Mouse (Mus musculus) CD8-positive naive resting alpha-beta T cell, adult 2 months (primary cell): ENCODE results near the gene Cntrl.

Experiments
- DNase-seq, 2 experiments: peaks; one replicate each; pipeline ENCODE4 v3.0.0; 2022; ENCODE audit warnings: low read depth in 2 of 2, low spot score in 2 of 2

The Cntrl gene

DNA sequence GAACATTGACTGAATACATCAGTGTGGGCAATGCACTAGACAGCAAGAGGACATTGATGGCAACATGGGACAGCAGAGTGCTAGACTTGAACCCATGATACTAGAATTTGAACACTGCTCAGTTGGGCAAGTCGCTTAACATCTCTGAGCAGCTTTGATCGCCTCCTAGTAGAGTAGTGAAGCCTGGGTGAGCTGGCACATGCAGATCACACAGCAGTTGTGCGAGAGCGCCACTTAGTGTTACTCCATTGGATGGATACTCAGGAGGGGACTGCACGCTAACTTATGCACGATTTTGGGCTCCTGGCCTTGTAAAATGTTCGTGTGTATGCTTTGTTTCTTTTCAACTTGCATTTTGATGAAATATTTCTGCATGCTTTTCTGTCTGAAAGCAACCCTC lies 15.4 kb downstream of the Cntrl start:
- no peak for DNase-seq

DNA sequence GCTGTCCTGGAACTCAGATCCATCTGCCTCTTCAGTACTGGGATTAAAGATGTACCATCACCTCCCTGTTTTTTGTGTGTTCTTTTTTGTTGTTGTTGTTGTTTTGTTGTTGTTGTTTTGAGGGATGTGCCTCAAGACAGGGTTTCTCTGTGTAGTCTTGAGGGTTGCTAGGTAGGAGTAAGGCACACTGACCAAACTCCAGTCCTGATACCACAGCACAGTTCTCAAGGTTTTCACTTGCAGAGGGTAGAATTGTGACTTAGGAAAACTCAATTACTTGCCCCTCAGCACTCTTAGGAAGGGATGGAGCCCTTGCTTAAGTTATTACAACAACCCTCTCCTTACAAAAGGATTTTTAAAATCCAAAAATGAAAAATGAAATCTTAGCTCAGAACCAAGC lies 22.2 kb downstream of the Cntrl start:
- no peak for DNase-seq

GRCm38 (mm10) chr2:35131991-35132661 lies 22.8 kb downstream of the Cntrl start:
- peak; percentile 88 to 94 for DNase-seq

DNA sequence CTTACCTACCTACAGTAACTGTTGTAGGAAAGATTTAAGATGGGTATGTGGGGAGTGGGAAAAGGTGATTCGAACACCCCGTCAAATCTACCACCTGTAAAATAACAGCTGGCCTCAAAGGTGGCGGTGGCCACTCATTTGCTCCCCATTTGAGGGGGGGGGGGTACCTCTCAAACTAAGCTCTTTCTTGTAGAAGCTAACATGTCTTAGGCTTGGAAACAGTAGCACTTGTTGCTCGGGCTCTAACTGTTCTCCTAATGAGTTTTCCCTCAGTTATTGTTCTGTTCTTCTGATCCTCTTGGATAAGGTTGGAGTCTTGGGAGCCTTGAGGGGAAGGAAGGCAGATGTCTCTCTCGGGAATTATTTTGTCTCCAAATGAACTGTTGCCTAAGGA lies 23.4 kb downstream of the Cntrl start:
- DNase-seq: no peak

- no peak for DNase-seq
These were observed 24.6 kb downstream of the Cntrl start for GRCm38 (mm10) chr2:35133891-35134290.

GRCm38 (mm10) chr2:35138576-35138975 lies 29.3 kb downstream of the Cntrl start:
- DNase-seq: no peak

GRCm38 (mm10) chr2:35141673-35142072 lies 32.4 kb downstream of the Cntrl start:
- no peak for DNase-seq

DNA sequence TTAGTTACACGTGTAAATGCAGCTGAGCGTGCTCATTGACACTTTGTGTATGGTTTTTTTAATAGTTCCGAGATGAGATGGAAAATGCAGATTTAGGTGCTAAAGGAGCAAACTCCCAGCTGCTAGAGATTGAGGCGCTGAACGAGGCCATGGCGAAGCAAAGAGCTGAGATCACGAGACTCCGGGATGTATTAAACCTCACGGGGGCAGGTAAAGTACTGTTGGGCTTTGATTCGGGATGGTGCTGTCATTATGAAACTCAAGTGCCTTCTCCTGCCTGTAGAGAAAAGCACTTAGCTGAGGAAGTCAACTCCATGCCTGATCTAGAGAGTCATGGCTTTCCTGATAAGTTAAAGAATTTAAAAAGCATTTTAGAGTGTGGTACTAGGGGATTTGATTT lies 39.5 kb downstream of the Cntrl start:
- DNase-seq: no peak

GRCm38 (mm10) chr2:35151303-35151882 lies 42.1 kb downstream of the Cntrl start:
- DNase-seq: no peak

GRCm38 (mm10) chr2:35153179-35153578 lies 43.9 kb downstream of the Cntrl start:
- no peak for DNase-seq

DNA sequence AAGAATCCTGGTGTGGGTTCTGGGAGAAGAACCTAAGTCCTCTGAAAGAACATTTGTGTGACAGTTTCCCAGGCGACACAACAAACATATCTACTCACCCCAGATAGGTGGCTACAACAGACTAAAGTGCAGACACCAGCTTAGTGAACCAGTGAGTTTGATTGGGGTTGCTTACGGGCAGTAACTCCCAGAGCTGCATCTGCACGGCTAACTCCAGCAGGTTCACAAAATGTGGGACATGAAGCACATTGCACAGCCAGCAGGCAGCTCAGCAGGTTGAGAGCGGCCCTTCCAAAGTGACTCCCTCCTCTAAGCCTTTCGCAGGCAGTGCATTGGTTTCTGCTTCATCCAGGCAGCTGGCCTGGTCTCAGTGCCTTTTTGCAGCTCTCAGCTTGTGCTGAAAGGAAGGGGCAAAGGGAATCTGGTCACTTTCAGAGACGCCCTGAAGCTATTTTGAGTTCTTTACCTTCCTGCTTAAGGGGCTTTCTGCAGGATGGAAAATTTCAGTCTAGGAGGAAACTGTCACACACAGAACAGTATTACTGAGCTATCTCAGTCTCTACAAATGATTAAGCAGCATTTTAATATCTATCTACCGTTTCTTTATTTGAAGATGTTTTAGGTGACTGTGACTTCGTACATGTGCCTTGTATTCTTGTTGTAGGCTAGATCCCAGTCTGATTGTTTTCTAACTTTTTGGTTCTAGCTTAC lies 44.7 kb downstream of the Cntrl start:
- DNase-seq: no peak

- DNase-seq: no peak
These were observed 47.7 kb downstream of the Cntrl start for GRCm38 (mm10) chr2:35156985-35157384.

- no peak for DNase-seq
These were observed 48.5 kb downstream of the Cntrl start for GRCm38 (mm10) chr2:35157836-35158235.

GRCm38 (mm10) chr2:35158358-35158757 lies 49.1 kb downstream of the Cntrl start:
- DNase-seq: no peak

- DNase-seq: no peak
These were observed 50.9 kb downstream of the Cntrl start for GRCm38 (mm10) chr2:35160206-35160605.

GRCm38 (mm10) chr2:35161846-35162488 lies 52.7 kb downstream of the Cntrl start:
- DNase-seq: no peak

DNA sequence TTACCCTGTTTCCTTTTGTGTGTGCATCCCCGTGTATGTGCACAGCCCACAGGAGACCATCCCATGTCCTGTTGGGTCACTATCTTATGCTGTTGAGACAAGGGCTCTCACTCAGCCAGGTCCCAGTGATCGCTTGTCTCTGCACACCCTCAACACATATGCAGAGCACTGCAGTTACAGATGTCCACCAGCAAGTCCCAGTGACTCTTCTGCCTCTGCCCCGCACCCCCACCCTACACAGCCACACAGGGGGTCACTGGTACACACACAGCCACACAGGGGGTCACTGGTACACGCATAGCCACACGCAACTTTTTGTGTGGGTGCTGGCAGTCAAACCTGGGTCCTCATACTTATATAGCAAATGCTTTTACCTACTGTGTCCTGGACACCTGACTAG lies 54.1 kb downstream of the Cntrl start:
- no peak for DNase-seq

DNA sequence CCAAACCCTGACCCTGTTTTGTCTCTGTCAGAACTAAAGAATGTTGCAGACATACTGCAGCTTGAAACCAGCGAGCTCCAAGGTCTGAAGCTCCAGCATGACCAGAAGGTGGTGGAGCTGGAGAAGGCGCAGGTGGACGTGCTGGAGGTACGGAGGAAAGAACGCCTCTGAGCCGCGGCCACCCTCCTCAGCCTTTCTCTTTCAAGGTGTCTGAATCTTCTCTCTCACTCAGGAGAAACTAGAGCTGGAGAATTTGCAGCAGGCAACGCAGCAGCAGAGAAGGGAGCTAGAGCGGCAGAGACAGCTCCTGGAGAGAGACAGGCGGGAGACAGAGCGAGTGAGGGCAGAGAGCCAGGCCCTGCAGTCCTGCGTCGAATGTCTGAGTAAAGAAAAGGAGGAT lies 56.1 kb downstream of the Cntrl start:
- DNase-seq: no peak

DNA sequence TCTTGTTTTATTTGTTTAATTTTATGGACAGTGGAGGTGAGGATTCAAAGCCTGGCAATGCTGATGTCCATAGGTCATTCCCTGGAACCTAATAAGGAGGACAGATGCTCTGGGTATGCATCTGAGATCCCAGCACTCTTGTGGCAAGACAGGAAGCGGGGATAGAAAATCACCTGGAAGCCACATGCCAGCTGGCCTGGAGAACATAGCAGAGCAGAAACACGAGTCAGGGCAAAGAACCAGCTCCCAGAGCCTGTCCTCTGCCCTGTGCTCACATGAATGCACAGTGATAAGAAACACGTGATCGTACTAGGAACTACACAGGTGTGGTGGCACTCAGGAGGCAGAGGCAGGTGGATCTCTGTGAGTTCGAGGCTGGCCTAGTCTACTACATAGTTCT lies 57.5 kb downstream of the Cntrl start:
- no peak for DNase-seq

DNA sequence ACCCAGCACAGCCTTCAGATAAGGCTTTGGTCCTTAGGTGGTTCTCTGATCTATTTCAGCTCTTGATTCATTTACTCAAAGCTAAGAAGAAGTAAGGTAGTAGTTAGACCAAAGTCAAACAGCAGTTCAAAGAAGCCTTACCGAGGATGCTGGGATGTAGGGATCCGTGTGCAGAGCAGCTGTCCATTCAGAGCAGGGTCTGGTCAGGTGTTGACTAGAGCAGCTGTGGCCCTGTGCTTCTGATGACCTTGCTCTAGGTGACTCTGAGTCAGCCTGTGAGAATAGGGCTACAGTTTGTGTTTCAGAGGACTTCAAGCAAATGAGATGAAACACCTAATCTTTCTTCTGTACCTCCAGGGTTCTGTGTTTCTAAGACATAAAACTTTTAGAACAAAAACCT lies 60.2 kb downstream of the Cntrl start:
- no peak for DNase-seq

DNA sequence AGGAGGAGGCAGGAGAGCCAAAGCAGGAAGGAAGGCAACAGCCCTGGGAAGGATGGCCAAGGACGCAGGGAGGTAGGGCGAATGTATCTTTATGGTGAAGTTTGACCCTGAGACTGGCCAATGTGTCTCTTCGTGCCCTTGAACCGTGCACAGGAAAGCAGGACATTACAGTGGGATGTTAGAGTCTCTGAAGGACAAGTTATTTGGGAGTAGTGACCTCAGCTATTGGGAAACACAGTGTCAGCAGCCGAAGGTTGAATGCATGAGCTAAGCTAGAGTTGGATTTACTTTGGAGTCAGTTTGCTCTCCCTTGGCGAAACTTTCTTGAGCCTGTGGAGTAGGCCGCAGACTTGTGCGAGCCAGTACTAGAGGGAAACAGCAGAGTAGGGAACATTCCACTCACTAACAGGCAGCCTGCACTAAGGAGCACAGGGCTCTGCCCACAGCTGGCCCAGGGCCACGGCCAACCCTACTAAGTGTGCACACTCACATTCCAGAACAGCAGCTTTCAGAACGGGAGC lies 62.1 kb downstream of the Cntrl start:
- DNase-seq: no peak

GRCm38 (mm10) chr2:35172246-35172645 lies 63.0 kb downstream of the Cntrl start:
- no peak for DNase-seq
